Mouse (Mus musculus) kidney, postnatal 0 days (tissue): ENCODE results near the gene Irs2. TPM values are rescaled to one million over a fixed set of nuclear protein-coding genes. Genes with fewer than 3 reads are reported as not detected.
A peak's percentile ranks its signal among the peaks of the same experiment; 100 is the strongest.

Source experiments
- ATAC-seq: fragments of 200-750 bp; cut with Nextera tagmentation; replicated peaks from 2 replicates; pipeline ENCODE4 v1.8.0; 2017; ENCODE audit warnings: low read depth, moderate number of reproducible peaks, moderate TSS enrichment, moderate library complexity; ENCODE audit not compliant: low FRiP score
- DNase-seq: peaks from one replicate; pipeline ENCODE4 v3.0.0-alpha.2; 2016; ENCODE audit warnings: low spot score
- H3K27ac ChIP-seq: fragments of 300-500 bp; sonication (generic); 2 replicates; pipeline ENCODE4 v1.5.1; 2014; ENCODE audit warnings: mild to moderate bottlenecking
- H3K27me3 ChIP-seq: fragments of 300-500 bp; sonication (generic); 2 replicates; pipeline ENCODE4 v1.6.1; 2014; ENCODE audit warnings: low read length, mixed read lengths; ENCODE audit not compliant: insufficient read depth
- H3K36me3 ChIP-seq: fragments of 300-500 bp; sonication (generic); 2 replicates; pipeline ENCODE4 v1.6.1; 2014; ENCODE audit warnings: low read length, mixed read lengths; ENCODE audit not compliant: insufficient read depth
- H3K4me1 ChIP-seq: fragments of 300-500 bp; sonication (generic); replicated peaks from 2 replicates; pipeline ENCODE4 v1.6.1; 2014; ENCODE audit warnings: antibody characterized with exemption, low read length, mixed read lengths; ENCODE audit not compliant: insufficient read depth
- H3K4me2 ChIP-seq: fragments of 300-500 bp; sonication (generic); 2 replicates; pipeline ENCODE4 v1.6.1; 2014; ENCODE audit warnings: mild to moderate bottlenecking, low read length, moderate library complexity, mixed read lengths
- H3K4me3 ChIP-seq: fragments of 300-500 bp; sonication (generic); replicated peaks from 2 replicates; pipeline ENCODE4 v1.5.1; 2014; ENCODE audit warnings: low read depth, low read length
- H3K9ac ChIP-seq: fragments of 300-500 bp; sonication (generic); 2 replicates; pipeline ENCODE4 v1.6.1; 2014; ENCODE audit warnings: low read depth, low read length
- H3K9me3 ChIP-seq: fragments of 300-500 bp; sonication (generic); replicated peaks from 2 replicates; pipeline ENCODE4 v1.6.1; 2016; ENCODE audit warnings: low read length, inconsistent platforms, mixed read lengths
- CTCF ChIP-seq: IDR thresholded peaks from 2 replicates; pipeline ENCODE4 v1.5.1; 2016; ENCODE audit warnings: antibody characterized with exemption, low read depth, mild to moderate bottlenecking, moderate library complexity
- WGBS: fragments of 180-500 bp; shearing (Covaris S2); extraction: QIAGEN DNeasy Blood & Tissue Kit; methylation state at CpG from one replicate; pipeline ENCODE4 v1.1.7; 2014; 5-methylcytosine and 5-hydroxymethylcytosine counted together
- polyA plus RNA-seq: library from polyadenylated mRNA; unstranded; fragments of >200 nt; fragmentation: Nextera tagmentation; extraction: Ambion mirVana; gene quantifications from 2 replicates; pipeline ENCODE4 v1.2.1, GENCODE M21; 2015

Irs2 gene
- polyA plus RNA-seq = 7.0 and 8.5 TPM in 2 replicates

DNA sequence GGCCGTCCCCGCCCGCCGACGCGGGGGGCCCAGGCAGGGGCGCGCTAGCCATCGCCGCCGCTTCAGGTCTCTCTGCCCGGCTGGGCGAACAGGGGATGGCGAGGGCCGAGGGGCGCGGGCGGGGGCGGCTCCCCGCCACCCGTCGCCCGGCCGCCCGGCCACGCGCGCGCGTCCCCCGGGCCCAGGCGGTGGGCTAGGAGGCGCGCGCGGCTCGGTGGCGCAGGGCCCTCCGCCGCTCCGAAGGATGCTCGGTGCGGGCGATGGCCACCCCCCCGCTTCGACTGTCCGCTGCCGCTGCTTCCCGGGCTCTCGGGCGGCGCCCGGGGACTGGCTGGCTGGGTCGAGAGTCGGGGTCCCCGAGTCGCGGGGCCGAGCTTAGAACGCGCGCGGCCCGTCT is at the start of gene Irs2:
Irs2 (minus strand) TSS at position 80 of the 397 bp plus-strand sequence.
- no peaks in the 10 kb centered on the region for H3K9me3 ChIP-seq
- TF ChIP-seq CTCF = no peak
- peaks cover 12% of the 10 kb centered on the region; the same call in 1 of the 2 replicates for H3K36me3 ChIP-seq
- peak within 1 kb of the TSS; percentile 86 for H3K4me2 ChIP-seq
- peak within 1 kb of the TSS; percentile 81 for H3K4me3 ChIP-seq
- peak within 1 kb of the TSS; percentile 92 for H3K9ac ChIP-seq
- H3K27ac ChIP-seq = peak within 1 kb of the TSS; percentile 98
- 0% methylated on average over 24 of the region's 64 CpGs for whole genome bisulfite sequencing
- no peaks in the 10 kb centered on the region for H3K27me3 ChIP-seq
- peaks cover 32% of the 10 kb centered on the region for H3K4me1 ChIP-seq
- ATAC-seq (no peak; the same call in 1 of the 2 replicates), DNase-seq (no peak)

DNA sequence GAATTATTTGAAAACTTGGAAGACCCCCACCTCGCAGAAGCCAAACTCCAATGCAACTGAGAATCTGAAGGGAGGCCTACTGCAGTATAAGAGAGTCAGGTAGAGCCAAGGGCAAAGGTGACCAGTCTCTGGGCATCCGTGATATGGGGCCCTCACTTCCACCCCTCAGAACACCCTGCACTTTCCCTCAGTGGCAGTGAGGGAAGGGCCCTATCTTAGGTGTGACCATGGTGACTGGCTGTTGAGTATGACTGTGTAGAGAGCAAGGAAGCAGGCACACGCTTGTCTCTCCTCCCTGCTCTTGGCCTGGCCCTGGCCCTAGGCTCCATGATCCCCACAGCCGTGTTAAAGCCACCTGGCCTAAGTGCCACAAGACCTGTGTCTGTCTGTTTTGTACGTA is 48.4 kb upstream of the Irs2 start:
- Histone ChIP-seq H3K27ac (no peak overlapping the region), H3K9ac (no peak overlapping the region), H3K27me3 (no peaks in the 10 kb centered on the region), H3K4me1 (no peaks in the 10 kb centered on the region), H3K4me3 (no peak overlapping the region), H3K4me2 (no peak overlapping the region), H3K9me3 (no peaks in the 10 kb centered on the region), H3K36me3 (no peaks in the 10 kb centered on the region)
- DNase-seq (no peak), ATAC-seq (no peak)
- 93% methylated on average over 5 of the region's 5 CpGs for WGBS
- TF ChIP-seq CTCF = no peak

- Histone ChIP-seq H3K36me3 (no peaks in the 10 kb centered on the region), H3K9me3 (no peaks in the 10 kb centered on the region), H3K4me2 (no peak overlapping the region), H3K4me1 (no peaks in the 10 kb centered on the region), H3K4me3 (no peak overlapping the region), H3K9ac (no peak overlapping the region), H3K27me3 (no peaks in the 10 kb centered on the region), H3K27ac (0 out of 2 replicates have a peak overlapping the region, but pooled peaks have one; percentile 22)
- no peak for TF ChIP-seq CTCF
- 67% methylated on average over 8 of the region's 8 CpGs for WGBS
- DNase-seq (no peak), ATAC-seq (peak; percentile 54)
Observed at GRCm38 (mm10) chr8:11056175-11056563, 47.9 kb upstream of the Irs2 start.

DNA sequence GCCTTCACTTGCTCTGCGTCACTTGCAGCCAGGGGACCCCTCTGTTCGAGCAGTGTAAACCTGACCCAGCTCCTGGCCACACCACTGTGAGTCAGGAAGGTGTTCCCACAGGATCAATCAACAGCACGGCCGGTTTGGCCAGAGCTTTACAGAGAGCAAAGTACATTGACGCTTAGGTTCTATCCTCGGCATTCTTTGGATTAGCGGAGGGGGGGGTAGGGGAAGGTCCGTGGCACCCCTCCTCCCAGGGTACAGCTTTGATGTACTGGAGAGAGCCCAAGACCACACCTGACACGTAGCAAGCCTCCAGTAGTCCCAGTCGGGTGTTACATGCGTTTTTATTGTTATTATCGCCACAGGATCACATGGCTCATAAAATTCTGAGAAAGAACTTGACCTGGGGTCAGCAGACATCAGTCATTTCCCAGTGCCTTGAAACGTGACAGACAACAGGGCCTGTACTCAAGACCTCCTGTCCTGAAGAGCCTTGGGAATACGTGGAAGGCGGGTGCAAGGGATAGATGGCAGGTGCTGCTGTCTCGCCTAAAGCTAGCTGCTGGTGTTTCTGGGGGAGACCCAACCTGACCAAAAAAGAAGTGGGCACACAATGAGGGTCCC is 47.4 kb upstream of the Irs2 start:
- ATAC-seq (peak; percentile 91), DNase-seq (peak; percentile 40)
- Histone ChIP-seq H3K9ac (no peak overlapping the region), H3K4me2 (no peak overlapping the region), H3K27ac (0 out of 2 replicates have a peak overlapping the region, but pooled peaks have one; percentile 22), H3K36me3 (no peaks in the 10 kb centered on the region), H3K4me3 (no peak overlapping the region), H3K9me3 (no peaks in the 10 kb centered on the region), H3K4me1 (no peaks in the 10 kb centered on the region), H3K27me3 (no peaks in the 10 kb centered on the region)
- 22% methylated on average over 16 of the region's 16 CpGs for WGBS
- TF ChIP-seq CTCF = no peak

- H3K9ac ChIP-seq = no peak overlapping the region
- 59% methylated on average over 5 of the region's 5 CpGs for WGBS
- DNase-seq (peak; percentile 14), ATAC-seq (no peak)
- H3K9me3 ChIP-seq = no peaks in the 10 kb centered on the region
- H3K36me3 ChIP-seq = no peaks in the 10 kb centered on the region
- no peaks in the 10 kb centered on the region for H3K27me3 ChIP-seq
- H3K27ac ChIP-seq = no peak overlapping the region
- H3K4me2 ChIP-seq = no peak overlapping the region
- H3K4me3 ChIP-seq = no peak overlapping the region
- H3K4me1 ChIP-seq = no peaks in the 10 kb centered on the region
- TF ChIP-seq CTCF = peak; percentile 31; the same call in 1 of the 2 replicates
Observed at GRCm38 (mm10) chr8:11049835-11050234, 41.6 kb upstream of the Irs2 start.

- Histone ChIP-seq H3K36me3 (no peaks in the 10 kb centered on the region), H3K4me2 (no peak overlapping the region), H3K9me3 (no peaks in the 10 kb centered on the region), H3K4me1 (no peaks in the 10 kb centered on the region), H3K4me3 (no peak overlapping the region), H3K27me3 (no peaks in the 10 kb centered on the region), H3K9ac (no peak overlapping the region), H3K27ac (no peak overlapping the region)
- ATAC-seq (no peak), DNase-seq (no peak)
- 100% methylated on average over 1 of the region's 1 CpGs for WGBS
- TF ChIP-seq CTCF = no peak
Observed at GRCm38 (mm10) chr8:11047812-11048211, 39.6 kb upstream of the Irs2 start.
